Mouse (Mus musculus): ENCODE data around the gene Gm20917. TPM values are rescaled to one million over a fixed set of nuclear protein-coding genes. Genes with fewer than 3 reads are reported as not detected.
"Not testable (repeated sequence)": the region's sequence is repeated elsewhere in the genome, so short reads cannot be mapped to it uniquely, and the experiment has no call there.

The Gm20917 gene
- not detected in 2 replicates for polyA plus RNA-seq (2014; fragmentation: Nextera tagmentation; extraction: Ambion mirVana)

DNA sequence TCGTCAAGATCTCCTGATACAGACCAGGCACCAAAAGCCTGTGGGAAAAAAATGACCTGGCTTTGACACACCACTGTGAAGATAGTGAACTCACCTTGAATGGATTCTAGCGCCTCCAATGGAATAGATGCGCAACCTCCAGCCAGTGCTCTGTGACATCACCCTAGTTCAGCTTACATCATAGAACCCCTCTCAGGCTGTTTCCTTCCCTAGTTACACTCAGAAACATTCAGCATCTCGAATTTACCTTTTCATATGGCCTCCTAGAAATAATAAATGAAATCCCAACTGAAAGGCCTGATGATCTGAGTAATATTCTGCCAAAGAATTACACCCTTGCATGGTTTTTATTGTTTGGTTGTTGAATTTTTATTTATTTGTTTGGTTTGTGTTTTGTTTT is at the start of gene Gm20917:
Gene Gm20917 (minus strand): TSS at position 101 of the 400 bp plus-strand sequence.
- WGBS (ENCODE audit: insufficient replicate concordance), result no CpG with 5 or more reads among the region's 4 CpGs
- not testable (repeated sequence) for H3K4me3 ChIP-seq (ENCODE audit: low read depth, low read length); ATAC-seq (replicated peaks; ENCODE audit: insufficient number of reproducible peaks, low FRiP score, low TSS enrichment); H3K9ac ChIP-seq (ENCODE audit: low read depth, low read length); H3K27ac ChIP-seq (ENCODE audit: low read depth, low read length); H3K4me2 ChIP-seq; H3K9me3 ChIP-seq (replicated peaks; ENCODE audit: control insufficient read depth, low read length); H3K4me1 ChIP-seq (ENCODE audit: control insufficient read depth, insufficient read depth, low read length); H3K36me3 ChIP-seq (ENCODE audit: control insufficient read depth, insufficient read depth, low read length); H3K27me3 ChIP-seq (ENCODE audit: control insufficient read depth, insufficient read depth, low read length)

Other genes starting within 250 kb of the Gm20917 start
- gene Gm20916, start 168.4 kb upstream of the Gm20917 start, polyA plus RNA-seq (2014; fragmentation: Nextera tagmentation; extraction: Ambion mirVana), result not detected in 2 replicates

Measured in heart, embryonic 11.5 days (tissue).